Mouse (Mus musculus): ENCODE measurements at regions not wholly inside any gene's neighbourhood (a gene's known extent, or its start where the extent isn't known, plus 50 kb on each side); places are given as distances from the start of the nearest gene placed in this dataset.
A peak's percentile ranks its signal among the peaks of the same experiment; 100 is the strongest.

DNA sequence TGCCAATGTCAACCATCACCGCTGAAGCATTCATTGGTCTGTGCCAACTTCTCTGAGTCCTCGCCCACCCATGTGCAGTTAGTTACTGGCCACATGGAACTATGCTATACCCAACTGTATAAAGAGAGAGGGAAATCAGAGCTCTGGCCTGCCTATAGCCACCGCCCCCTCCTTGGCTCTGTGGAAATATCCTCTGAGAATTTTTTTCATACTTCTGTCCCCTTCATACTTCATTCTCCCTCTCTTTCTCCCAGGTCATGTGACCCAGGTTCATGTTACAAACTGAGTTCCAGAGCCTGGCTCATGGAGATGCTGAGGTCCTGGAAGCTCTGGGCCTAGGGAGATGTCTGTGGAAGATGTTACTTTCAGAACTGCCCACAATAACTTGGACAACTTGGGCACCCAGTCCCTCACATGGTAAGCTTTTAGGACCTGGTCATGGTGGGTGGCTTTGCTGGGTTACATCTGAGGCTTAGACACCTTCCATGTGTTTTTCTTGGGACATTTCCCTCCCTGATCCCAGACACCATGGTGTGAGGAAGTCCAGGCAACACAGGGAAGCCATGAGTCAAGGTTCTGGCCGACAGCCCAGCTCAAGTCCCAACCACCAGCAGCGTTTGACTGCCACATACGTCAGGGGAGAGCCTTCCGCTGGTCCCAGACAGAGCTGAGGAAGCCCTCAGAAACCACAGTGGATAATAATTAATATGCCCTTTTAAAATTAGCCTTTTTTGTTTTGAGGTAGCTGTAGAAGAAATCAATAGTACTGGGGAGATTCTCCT, 89.0 kb upstream of the Trpm1 start:
- Histone ChIP-seq H3K9me3 (replicated peaks; ENCODE audit: control insufficient read depth, low read length) (no peaks in the 10 kb centered on the region), H3K27ac (ENCODE audit: low read length) (peak overlapping the region; percentile 66)
- 48% methylated on average over 7 of the region's 7 CpGs for WGBS

DNA sequence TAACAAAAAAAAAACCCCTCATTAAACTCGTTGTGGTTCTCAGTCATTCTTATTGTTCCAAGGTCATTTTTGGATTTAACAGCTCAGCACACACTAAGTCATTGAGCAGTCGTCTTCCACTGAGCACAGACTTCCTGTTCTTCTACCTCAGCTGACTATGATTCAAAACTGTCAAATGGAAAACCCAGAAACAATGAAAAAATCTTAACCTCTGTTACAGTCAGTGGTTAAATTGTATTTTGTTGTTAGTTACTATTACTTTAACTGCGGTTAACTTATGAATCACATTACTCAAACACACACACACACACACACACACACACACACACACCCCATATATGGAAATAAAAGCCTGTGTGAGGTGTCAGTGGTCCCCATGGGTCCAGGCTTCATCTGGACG, 92.5 kb upstream of the Trpm1 start:
- no peak for ATAC-seq (replicated peaks; ENCODE audit: extremely low read depth, insufficient read depth, low FRiP score)
- WGBS: 67% methylated on average over 4 of the region's 4 CpGs
- Histone ChIP-seq H3K9me3 (replicated peaks; ENCODE audit: control insufficient read depth, low read length) (no peaks in the 10 kb centered on the region), H3K4me3 (ENCODE audit: low read length) (no peak overlapping the region), H3K27me3 (ENCODE audit: control insufficient read depth, insufficient read depth, low read length) (no peaks in the 10 kb centered on the region), H3K9ac (ENCODE audit: low read length) (no peak overlapping the region), H3K4me2 (ENCODE audit: low read depth, low read length) (no peak overlapping the region), H3K4me1 (ENCODE audit: control insufficient read depth, insufficient read depth, low read length) (peaks cover 22% of the 10 kb centered on the region), H3K36me3 (ENCODE audit: control insufficient read depth, insufficient read depth) (no peaks in the 10 kb centered on the region), H3K27ac (ENCODE audit: low read length) (no peak overlapping the region)

More for the DNA sequence above, 89.0 kb upstream of the Trpm1 start:
- Histone ChIP-seq H3K4me3 (ENCODE audit: low read length) (no peak overlapping the region), H3K4me1 (ENCODE audit: control insufficient read depth, insufficient read depth, low read length) (peaks cover 7% of the 10 kb centered on the region), H3K27me3 (ENCODE audit: control insufficient read depth, insufficient read depth, low read length) (no peaks in the 10 kb centered on the region), H3K4me2 (ENCODE audit: low read depth, low read length) (no peak overlapping the region), H3K36me3 (ENCODE audit: control insufficient read depth, insufficient read depth) (no peaks in the 10 kb centered on the region), H3K9ac (ENCODE audit: low read length) (no peak overlapping the region)
- ATAC-seq (replicated peaks; ENCODE audit: extremely low read depth, insufficient read depth, low FRiP score): peak; percentile 85

DNA sequence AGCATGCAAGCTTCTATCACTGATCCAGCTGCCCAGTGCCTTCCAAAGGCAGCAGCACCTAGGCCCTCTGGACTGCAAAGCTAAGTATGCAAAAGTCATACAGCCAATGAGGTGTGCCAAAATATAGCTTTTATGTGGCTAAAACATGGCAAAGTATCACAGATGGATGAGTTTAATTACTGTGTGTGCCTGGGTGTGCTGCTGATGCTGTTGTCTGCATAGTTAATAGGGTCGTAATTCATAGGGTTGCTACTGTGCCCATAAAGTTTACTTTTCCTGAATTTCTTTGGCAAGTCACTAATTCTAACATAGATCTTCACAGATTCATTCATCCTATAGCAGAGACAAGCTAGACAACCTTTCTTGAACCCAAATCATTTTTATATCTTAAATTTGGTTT, 93.1 kb upstream of the Trpm1 start:
- H3K4me2 ChIP-seq (ENCODE audit: low read depth, low read length): no peak overlapping the region
- H3K27ac ChIP-seq (ENCODE audit: low read length): no peak overlapping the region
- H3K4me3 ChIP-seq (ENCODE audit: low read length): no peak overlapping the region
- H3K9me3 ChIP-seq (replicated peaks; ENCODE audit: control insufficient read depth, low read length): no peaks in the 10 kb centered on the region
- ATAC-seq (replicated peaks; ENCODE audit: extremely low read depth, insufficient read depth, low FRiP score): no peak
- H3K9ac ChIP-seq (ENCODE audit: low read length): no peak overlapping the region
- no peaks in the 10 kb centered on the region for H3K36me3 ChIP-seq (ENCODE audit: control insufficient read depth, insufficient read depth)
- H3K4me1 ChIP-seq (ENCODE audit: control insufficient read depth, insufficient read depth, low read length): peaks cover 22% of the 10 kb centered on the region
- WGBS: 90% methylated on average over 1 of the region's 1 CpGs
- no peaks in the 10 kb centered on the region for H3K27me3 ChIP-seq (ENCODE audit: control insufficient read depth, insufficient read depth, low read length)

DNA sequence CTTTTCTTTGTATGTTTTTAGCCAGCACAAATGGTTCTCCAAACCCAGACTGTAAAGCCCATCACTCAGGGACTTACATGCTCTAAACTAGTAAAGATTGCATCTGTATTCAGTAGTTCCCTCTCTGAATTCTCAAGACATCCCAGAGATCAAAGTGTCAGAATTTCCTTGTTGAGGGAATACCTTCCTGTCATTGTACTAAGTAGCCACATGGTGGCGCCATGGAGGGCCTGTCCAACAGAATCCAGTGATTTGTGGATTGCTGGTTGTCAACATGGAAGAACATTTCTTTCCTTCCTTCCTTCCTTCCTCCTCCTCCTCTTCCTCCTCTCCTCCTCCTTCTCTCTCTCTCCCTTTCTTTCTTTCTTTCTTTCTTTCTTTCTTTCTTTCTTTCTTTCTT, 93.6 kb upstream of the Trpm1 start:
- ATAC-seq (replicated peaks; ENCODE audit: extremely low read depth, insufficient read depth, low FRiP score): no peak
- Histone ChIP-seq H3K4me3 (ENCODE audit: low read length) (no peak overlapping the region), H3K9ac (ENCODE audit: low read length) (no peak overlapping the region), H3K9me3 (replicated peaks; ENCODE audit: control insufficient read depth, low read length) (no peaks in the 10 kb centered on the region), H3K4me1 (ENCODE audit: control insufficient read depth, insufficient read depth, low read length) (peaks cover 21% of the 10 kb centered on the region), H3K27ac (ENCODE audit: low read length) (no peak overlapping the region), H3K36me3 (ENCODE audit: control insufficient read depth, insufficient read depth) (no peaks in the 10 kb centered on the region), H3K27me3 (ENCODE audit: control insufficient read depth, insufficient read depth, low read length) (no peaks in the 10 kb centered on the region), H3K4me2 (ENCODE audit: low read depth, low read length) (no peak overlapping the region)
- WGBS: 4% methylated on average over 1 of the region's 1 CpGs

DNA sequence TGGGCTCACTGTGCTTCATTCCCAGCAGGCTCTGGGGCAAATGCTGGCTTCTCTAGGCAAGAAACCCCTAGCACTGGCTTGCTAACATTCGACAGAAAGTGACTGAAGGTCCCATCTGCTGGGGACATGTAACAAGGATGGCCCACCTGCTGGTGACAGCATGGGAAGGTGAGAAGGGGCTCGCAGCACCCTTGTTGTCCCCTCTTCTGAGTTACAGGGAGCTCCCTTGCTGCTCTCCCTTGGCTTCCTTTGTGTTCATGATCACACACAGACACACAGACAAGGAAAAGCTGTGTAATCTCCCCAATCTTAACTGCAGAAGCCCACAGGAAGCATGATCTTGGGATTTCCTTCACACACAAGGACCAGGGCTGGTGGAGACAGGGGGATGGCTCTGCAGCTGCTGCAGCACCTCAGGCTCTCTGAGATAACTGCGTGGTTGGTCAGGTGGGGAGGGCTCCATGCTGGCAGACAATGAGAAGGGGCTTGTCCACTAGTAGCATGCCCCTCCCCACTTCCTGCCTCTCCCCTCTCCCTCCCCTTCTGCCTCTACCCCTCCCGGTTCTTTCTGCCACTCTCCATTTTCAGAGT, 95.3 kb upstream of the Trpm1 start:
- Histone ChIP-seq H3K9ac (ENCODE audit: low read length) (peak overlapping the region; percentile 47; the same call in 1 of the 2 replicates), H3K27ac (ENCODE audit: low read length) (peak overlapping the region; percentile 73), H3K36me3 (ENCODE audit: control insufficient read depth, insufficient read depth) (no peaks in the 10 kb centered on the region), H3K9me3 (replicated peaks; ENCODE audit: control insufficient read depth, low read length) (no peaks in the 10 kb centered on the region), H3K4me3 (ENCODE audit: low read length) (no peak overlapping the region), H3K4me1 (ENCODE audit: control insufficient read depth, insufficient read depth, low read length) (peaks cover 15% of the 10 kb centered on the region), H3K27me3 (ENCODE audit: control insufficient read depth, insufficient read depth, low read length) (no peaks in the 10 kb centered on the region), H3K4me2 (ENCODE audit: low read depth, low read length) (no peak overlapping the region)
- 23% methylated on average over 4 of the region's 4 CpGs for WGBS
- peak; percentile 55; the same call in 1 of the 2 replicates for ATAC-seq (replicated peaks; ENCODE audit: extremely low read depth, insufficient read depth, low FRiP score)

DNA sequence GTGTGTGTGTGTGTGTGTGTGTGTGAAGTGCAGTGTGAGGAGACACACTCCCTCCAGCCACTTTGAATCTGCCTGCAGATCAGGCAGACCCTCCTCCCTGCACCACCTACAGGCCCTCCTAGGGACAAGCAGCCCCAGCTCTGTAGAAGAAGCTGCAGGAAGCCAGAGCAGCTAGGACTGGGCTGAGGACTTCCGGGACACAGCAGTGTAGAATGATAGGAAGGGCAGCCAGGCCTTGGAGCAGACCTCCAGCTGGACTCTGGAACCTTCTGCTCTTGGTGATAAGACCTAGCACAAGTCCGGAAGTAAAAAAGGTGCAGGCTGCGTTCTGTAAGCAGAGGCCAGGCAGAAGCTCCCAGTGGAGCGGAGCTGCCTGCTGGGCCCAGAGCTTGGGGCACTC, 95.8 kb upstream of the Trpm1 start:
- peaks cover 15% of the 10 kb centered on the region for H3K4me1 ChIP-seq (ENCODE audit: control insufficient read depth, insufficient read depth, low read length)
- H3K4me2 ChIP-seq (ENCODE audit: low read depth, low read length): no peak overlapping the region
- 28% methylated on average over 4 of the region's 4 CpGs for WGBS
- H3K9me3 ChIP-seq (replicated peaks; ENCODE audit: control insufficient read depth, low read length): no peaks in the 10 kb centered on the region
- no peaks in the 10 kb centered on the region for H3K36me3 ChIP-seq (ENCODE audit: control insufficient read depth, insufficient read depth)
- H3K27ac ChIP-seq (ENCODE audit: low read length): peak overlapping the region; percentile 73
- ATAC-seq (replicated peaks; ENCODE audit: extremely low read depth, insufficient read depth, low FRiP score): peak; percentile 85
- H3K9ac ChIP-seq (ENCODE audit: low read length): peak overlapping the region; percentile 47; the same call in 1 of the 2 replicates
- no peak overlapping the region for H3K4me3 ChIP-seq (ENCODE audit: low read length)
- no peaks in the 10 kb centered on the region for H3K27me3 ChIP-seq (ENCODE audit: control insufficient read depth, insufficient read depth, low read length)

DNA sequence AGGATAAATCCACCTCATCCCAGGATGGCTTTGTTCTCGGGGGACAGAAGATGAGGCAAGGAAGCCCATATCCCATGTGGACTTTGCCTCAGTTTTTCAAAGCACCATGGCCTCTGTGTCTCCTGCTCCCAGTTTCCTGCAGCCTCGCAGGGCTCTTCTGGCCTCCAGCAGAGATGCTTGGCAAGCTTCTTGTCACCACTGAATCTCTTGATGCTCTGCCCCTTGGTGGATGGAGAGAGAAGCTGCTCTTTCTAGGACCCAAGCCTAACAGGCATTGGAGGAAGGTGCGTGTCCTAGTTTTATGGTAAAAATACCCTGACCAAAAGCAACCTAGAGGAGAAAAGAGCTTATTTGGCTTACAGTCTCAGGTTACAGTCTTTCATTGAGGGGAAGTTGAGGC, 97.1 kb upstream of the Trpm1 start:
- H3K9ac ChIP-seq (ENCODE audit: low read length): no peak overlapping the region
- WGBS: 80% methylated on average over 3 of the region's 3 CpGs
- no peaks in the 10 kb centered on the region for H3K27me3 ChIP-seq (ENCODE audit: control insufficient read depth, insufficient read depth, low read length)
- peaks cover 15% of the 10 kb centered on the region for H3K4me1 ChIP-seq (ENCODE audit: control insufficient read depth, insufficient read depth, low read length)
- H3K9me3 ChIP-seq (replicated peaks; ENCODE audit: control insufficient read depth, low read length): no peaks in the 10 kb centered on the region
- no peak overlapping the region for H3K27ac ChIP-seq (ENCODE audit: low read length)
- no peak for ATAC-seq (replicated peaks; ENCODE audit: extremely low read depth, insufficient read depth, low FRiP score)
- H3K4me2 ChIP-seq (ENCODE audit: low read depth, low read length): no peak overlapping the region
- H3K36me3 ChIP-seq (ENCODE audit: control insufficient read depth, insufficient read depth): no peaks in the 10 kb centered on the region
- no peak overlapping the region for H3K4me3 ChIP-seq (ENCODE audit: low read length)

DNA sequence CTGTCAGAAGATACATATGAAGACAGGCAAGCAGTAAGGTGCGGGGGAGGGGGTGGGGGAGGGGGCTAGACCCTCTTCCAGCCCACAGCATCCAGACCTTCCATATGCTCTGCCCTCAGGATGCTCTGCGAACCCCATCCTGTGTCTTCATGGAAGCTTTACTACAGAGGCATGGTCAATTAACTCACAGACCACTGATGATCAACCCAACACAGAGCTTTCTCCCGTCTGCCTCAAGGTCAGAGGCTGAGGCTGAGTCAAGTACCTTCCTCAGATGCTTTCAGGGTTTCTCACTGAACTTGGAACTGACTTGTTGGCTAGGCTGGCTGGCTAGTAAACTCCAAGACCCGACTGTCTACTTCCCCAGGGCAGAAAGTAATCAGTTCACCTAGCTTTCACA, 98.6 kb upstream of the Trpm1 start:
- WGBS: 74% methylated on average over 4 of the region's 4 CpGs
- H3K36me3 ChIP-seq (ENCODE audit: control insufficient read depth, insufficient read depth): no peaks in the 10 kb centered on the region
- no peak overlapping the region for H3K4me3 ChIP-seq (ENCODE audit: low read length)
- H3K27ac ChIP-seq (ENCODE audit: low read length): no peak overlapping the region
- peaks cover 18% of the 10 kb centered on the region for H3K4me1 ChIP-seq (ENCODE audit: control insufficient read depth, insufficient read depth, low read length)
- no peak overlapping the region for H3K9ac ChIP-seq (ENCODE audit: low read length)
- no peaks in the 10 kb centered on the region for H3K27me3 ChIP-seq (ENCODE audit: control insufficient read depth, insufficient read depth, low read length)
- H3K4me2 ChIP-seq (ENCODE audit: low read depth, low read length): no peak overlapping the region
- H3K9me3 ChIP-seq (replicated peaks; ENCODE audit: control insufficient read depth, low read length): no peaks in the 10 kb centered on the region
- ATAC-seq (replicated peaks; ENCODE audit: extremely low read depth, insufficient read depth, low FRiP score): no peak

DNA sequence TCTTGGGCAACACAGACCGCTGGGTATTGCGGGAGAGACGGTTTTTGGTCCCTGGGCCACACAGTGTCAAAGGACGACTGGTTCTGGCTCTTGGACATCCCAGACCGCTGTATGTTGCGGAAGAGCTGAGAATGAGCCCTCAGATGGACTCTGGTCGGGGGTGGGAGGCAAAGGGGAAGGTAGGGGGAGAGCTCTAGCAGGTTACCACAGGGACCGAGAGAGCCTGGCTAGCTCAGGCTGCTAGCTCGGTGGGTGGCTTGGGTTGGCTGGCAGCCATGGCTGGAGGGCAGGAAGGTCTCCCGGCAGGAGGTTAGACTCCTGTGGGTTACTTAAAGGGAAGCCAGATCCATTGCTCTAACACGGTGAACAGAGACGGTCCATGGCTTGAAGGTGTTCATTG, 99.9 kb upstream of the Trpm1 start:
- no peak for ATAC-seq (replicated peaks; ENCODE audit: extremely low read depth, insufficient read depth, low FRiP score)
- H3K27ac ChIP-seq (ENCODE audit: low read length): no peak overlapping the region
- H3K36me3 ChIP-seq (ENCODE audit: control insufficient read depth, insufficient read depth): no peaks in the 10 kb centered on the region
- 60% methylated on average over 12 of the region's 12 CpGs for WGBS
- no peaks in the 10 kb centered on the region for H3K27me3 ChIP-seq (ENCODE audit: control insufficient read depth, insufficient read depth, low read length)
- H3K4me1 ChIP-seq (ENCODE audit: control insufficient read depth, insufficient read depth, low read length): peaks cover 30% of the 10 kb centered on the region
- H3K9me3 ChIP-seq (replicated peaks; ENCODE audit: control insufficient read depth, low read length): no peaks in the 10 kb centered on the region
- no peak overlapping the region for H3K4me3 ChIP-seq (ENCODE audit: low read length)
- H3K9ac ChIP-seq (ENCODE audit: low read length): no peak overlapping the region
- H3K4me2 ChIP-seq (ENCODE audit: low read depth, low read length): no peak overlapping the region
